Mouse (Mus musculus) small intestine, adult 2 months (tissue): ENCODE measurements around the gene Gpr31b.

Experiments used
- CTCF ChIP-seq: fragments of 200-500 bp; IDR thresholded peaks from 2 replicates; pipeline ENCODE4 v1.5.1; 2012; ENCODE audit warnings: low read depth, mild to moderate bottlenecking, control low read depth, inconsistent platforms, low read length, moderate library complexity, mixed read lengths; ENCODE audit not compliant: insufficient replicate concordance, insufficient read length; ENCODE audit errors: extremely low read depth
- POLR2A ChIP-seq: fragments of 200-500 bp; IDR thresholded peaks from 2 replicates; pipeline ENCODE4 v1.6.1; 2012; ENCODE audit warnings: low read depth, mild to moderate bottlenecking, control low read depth, inconsistent platforms, low read length, moderate library complexity

DNA sequence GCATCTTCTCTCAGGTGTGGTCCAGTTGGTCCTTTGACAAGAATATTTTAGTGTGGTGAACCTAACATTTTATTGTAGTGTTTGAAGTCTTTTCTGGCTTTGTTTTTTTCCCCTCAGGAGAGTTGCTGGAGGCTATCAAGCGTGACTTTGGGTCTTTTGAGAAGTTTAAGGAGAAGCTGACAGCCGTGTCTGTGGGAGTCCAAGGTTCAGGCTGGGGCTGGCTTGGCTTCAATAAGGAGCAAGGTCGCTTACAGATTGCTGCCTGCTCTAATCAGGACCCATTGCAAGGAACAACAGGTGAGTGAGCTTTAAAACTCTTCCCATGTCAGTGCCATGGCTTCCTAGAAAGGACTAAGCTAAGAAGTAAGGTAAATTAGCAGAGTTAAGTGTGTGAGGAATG is 38.8 kb downstream of the Gpr31b start:
- no peak for TF ChIP-seq POLR2A
- no peak for TF ChIP-seq CTCF
